Mouse (Mus musculus) CH12.LX (cell line): Measurements from ENCODE around the gene Zfp286.

Experiments
- CTCF ChIP-seq, 2 experiments: IDR thresholded peaks in 1 of 2; conservative IDR thresholded peaks in 1 of 2; 2 replicates each; pipeline ENCODE4 v1.5.1; 2011 to 2012; ENCODE audit warnings: low read depth in 2 of 2, low read length in 2 of 2, improper control_type of control experiment in 1 of 2, inconsistent platforms in 1 of 2, mild to moderate bottlenecking in 1 of 2, moderate library complexity in 1 of 2
- ELF1 ChIP-seq: IDR thresholded peaks from 2 replicates; pipeline ENCODE4 v1.6.1; 2014; ENCODE audit warnings: low read depth, mild to moderate bottlenecking, inconsistent platforms, low read length, improper control_type of control experiment
- EP300 ChIP-seq: IDR thresholded peaks from 2 replicates; pipeline ENCODE4 v1.6.1; 2011; ENCODE audit warnings: low read length, improper control_type of control experiment
- ETS1 ChIP-seq: conservative IDR thresholded peaks from 2 replicates; pipeline ENCODE4 v1.6.1; 2012; ENCODE audit warnings: low read depth, mild to moderate bottlenecking, inconsistent platforms, low read length, improper control_type of control experiment, moderate library complexity
- JUND ChIP-seq: conservative IDR thresholded peaks from 2 replicates; pipeline ENCODE4 v1.6.1; 2011; ENCODE audit warnings: low read depth, low read length, improper control_type of control experiment
- NRF1 ChIP-seq: IDR thresholded peaks from 2 replicates; pipeline ENCODE4 v1.6.1; 2014; ENCODE audit warnings: low read depth, mild to moderate bottlenecking, inconsistent platforms, low read length, improper control_type of control experiment, moderate library complexity
- POLR2A ChIP-seq: IDR thresholded peaks from 2 replicates; pipeline ENCODE4 v1.6.1; 2011; ENCODE audit warnings: low read depth, mild to moderate bottlenecking, improper control_type of control experiment, low read length
- SMC3 ChIP-seq: IDR thresholded peaks from 2 replicates; pipeline ENCODE4 v1.6.1; 2011; ENCODE audit warnings: low read depth, low read length, improper control_type of control experiment
- TCF12 ChIP-seq: IDR thresholded peaks from 2 replicates; pipeline ENCODE4 v1.6.1; 2014; ENCODE audit warnings: low read depth, mild to moderate bottlenecking, inconsistent platforms, low read length, improper control_type of control experiment
- UBTF ChIP-seq: IDR thresholded peaks from 2 replicates; pipeline ENCODE4 v1.6.1; 2012; ENCODE audit warnings: low read depth, mild to moderate bottlenecking, inconsistent platforms, low read length, improper control_type of control experiment, moderate library complexity
- USF2 ChIP-seq: conservative IDR thresholded peaks from 2 replicates; pipeline ENCODE4 v1.6.1; 2011; ENCODE audit warnings: low read depth, low read length, improper control_type of control experiment
- ZC3H11A ChIP-seq: IDR thresholded peaks from 2 replicates; pipeline ENCODE4 v1.6.1; 2012; ENCODE audit warnings: low read depth, mild to moderate bottlenecking, inconsistent platforms, low read length, improper control_type of control experiment
- ZMIZ1 ChIP-seq: IDR thresholded peaks from 2 replicates; pipeline ENCODE4 v1.6.1; 2012; ENCODE audit warnings: low read depth, mild to moderate bottlenecking, inconsistent platforms, low read length, improper control_type of control experiment

DNA sequence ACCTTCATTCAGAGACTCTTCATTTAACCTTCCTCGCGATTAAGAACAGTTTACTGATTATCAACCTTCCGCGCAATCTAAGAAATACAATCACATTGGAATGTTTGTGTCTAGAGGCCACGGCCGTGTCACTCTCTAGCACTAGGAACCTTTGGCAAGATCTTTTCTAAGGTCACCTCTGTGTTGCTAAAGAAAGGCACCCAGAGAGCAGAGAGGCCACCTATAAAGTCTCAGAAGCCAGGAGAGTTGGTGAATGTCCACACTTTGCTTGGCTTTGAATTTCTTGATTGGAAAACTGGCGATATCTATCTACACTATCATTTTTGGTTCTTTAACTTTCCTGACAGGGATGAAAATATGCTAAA is 32.1 kb downstream of the Zfp286 start:
- TF ChIP-seq POLR2A (no peak), SMC3 (no peak), CTCF (conservative IDR thresholded peaks at IDR 0.05 in 1 of 2, IDR thresholded peaks at IDR 0.05 in 1 of 2; ENCODE audit: low read depth in 2 of 2, low read length in 2 of 2) (no peak; a peak in 1 of 4 replicates), NRF1 (no peak), ELF1 (no peak), TCF12 (no peak), EP300 (no peak), UBTF (no peak), ZMIZ1 (no peak), ETS1 (no peak), JUND (no peak), ZC3H11A (no peak), USF2 (no peak)
